In the genomic region with DNA sequence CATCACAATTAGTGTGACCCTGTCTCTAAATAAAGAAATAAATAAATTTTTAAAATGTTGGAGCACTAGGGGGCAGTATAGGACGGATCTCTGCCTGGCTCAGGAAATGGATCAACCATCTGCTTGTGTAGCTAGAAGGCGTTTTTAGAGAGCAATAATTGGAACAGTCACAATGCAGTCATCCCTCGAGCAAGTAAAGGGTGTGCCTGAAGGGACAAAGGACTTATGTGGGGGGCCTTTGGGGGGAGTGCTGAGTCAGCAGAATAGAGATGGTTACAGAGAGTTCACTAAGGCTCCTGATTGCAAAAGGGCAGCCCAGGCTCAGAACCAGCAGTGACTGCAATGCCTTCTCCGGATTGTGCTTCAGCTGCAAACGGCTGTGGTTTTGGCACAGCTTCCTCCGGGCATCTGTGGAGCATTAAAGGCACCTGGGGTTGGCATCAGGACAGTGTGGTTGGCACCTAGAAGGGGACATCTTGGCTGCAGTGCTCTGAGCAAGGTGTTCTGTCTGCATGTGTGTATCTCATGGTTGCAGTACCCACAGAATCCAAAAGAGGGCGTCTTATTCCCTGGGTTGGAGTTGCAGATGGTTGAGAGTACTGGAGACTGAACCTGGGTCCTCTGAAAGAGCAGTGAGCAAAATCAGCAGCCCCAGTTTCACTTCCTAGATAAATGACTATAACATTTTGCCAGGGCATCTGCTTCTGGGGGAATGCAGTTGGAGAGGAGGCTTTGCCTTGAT, we compare ENCODE assay signal across 9 mouse cellular contexts. TPM values are rescaled to one million over a fixed set of nuclear protein-coding genes. Genes with fewer than 3 reads are reported as not detected.
DNase-seq lines count a peak whose midpoint lies in the region; ATAC-seq and TF ChIP-seq lines count a peak whose summit lies in the region.
"Had no signal": no experiment of that assay in that cellular context is flagged by ENCODE, and none has a peak within 500 bp of the region (broad histone marks: within the 10 kb centered on the region; RNA-seq: fewer than 3 reads in every experiment).

No protein-coding gene starts in this region.

- no peak overlapping the region for H3K4me2 ChIP-seq in stomach, embryonic 14.5 days (replicated peaks; ENCODE audit: low read depth, low read length)

- peaks cover 6% of the 10 kb centered on the region; the same call in 1 of the 2 replicates for H3K4me1 ChIP-seq in embryonic facial prominence, embryonic 10.5 days
- no peaks in the 10 kb centered on the region for H3K4me1 ChIP-seq in lung, adult 2 months (ENCODE audit: control insufficient read depth, insufficient read depth, low read length)
- no peaks in the 10 kb centered on the region for H3K4me1 ChIP-seq in stomach, embryonic 14.5 days (ENCODE audit: control insufficient read depth, insufficient read depth, low read length)

- no peak for TF ChIP-seq POLR2A in lung, adult 2 months (IDR thresholded peaks at IDR 0.05; ENCODE audit: borderline replicate concordance, extremely low read depth, low read depth, low read length)

- no peaks in the 10 kb centered on the region for H3K9me3 ChIP-seq in embryonic facial prominence, embryonic 10.5 days
- no peaks in the 10 kb centered on the region for H3K9me3 ChIP-seq in stomach, embryonic 14.5 days (ENCODE audit: control insufficient read depth, low read depth, low read length)

- H3K9ac ChIP-seq in stomach, embryonic 14.5 days (replicated peaks; ENCODE audit: low read depth, low read length), result no peak overlapping the region

- no peaks in the 10 kb centered on the region for H3K36me3 ChIP-seq in embryonic facial prominence, embryonic 10.5 days (replicated peaks)
- H3K36me3 ChIP-seq in stomach, embryonic 14.5 days (ENCODE audit: control insufficient read depth, insufficient read depth, low read length), result no peaks in the 10 kb centered on the region

- H3K27ac ChIP-seq in left cerebral cortex, adult 2 months, result no peak overlapping the region
- no peak overlapping the region for H3K27ac ChIP-seq in embryonic facial prominence, embryonic 10.5 days (replicated peaks)
- no peak overlapping the region for H3K27ac ChIP-seq in stomach, embryonic 14.5 days (ENCODE audit: low read length)

- H3K4me3 ChIP-seq in left cerebral cortex, adult 2 months, result no peak overlapping the region
- H3K4me3 ChIP-seq in embryonic facial prominence, embryonic 10.5 days, result no peak overlapping the region
- H3K4me3 ChIP-seq in lung, adult 2 months (replicated peaks; ENCODE audit: extremely low read depth, low read depth, low read length), result no peak overlapping the region
- H3K4me3 ChIP-seq in stomach, embryonic 14.5 days (ENCODE audit: low read depth, low read length), result no peak overlapping the region

- intact Hi-C loops in left cerebral cortex, adult 2 months (cut with DNase I), result loop anchor here (1.0 to 10.0 kb wide), 3 partner anchors 33 to 304 kb away; no protein-coding TSS in a partner anchor
- intact Hi-C loops in gastrocnemius, postnatal 14 days (cut with DNase I; ENCODE audit: low total_unique reads), result loop anchor here (2.0 kb wide), 1 partner anchor 32 kb away; no protein-coding TSS in a partner anchor

- 32% methylated on average over 7 of the region's 7 CpGs for WGBS in embryonic facial prominence, embryonic 10.5 days
- WGBS in lung, adult 2 months, result 18% methylated on average over 7 of the region's 7 CpGs
- 30% methylated on average over 7 of the region's 7 CpGs for WGBS in stomach, embryonic 14.5 days

- H3K27me3 ChIP-seq in embryonic facial prominence, embryonic 10.5 days (replicated peaks; ENCODE audit: low read depth, poor library complexity, severe bottlenecking), result no peaks in the 10 kb centered on the region
- no peaks in the 10 kb centered on the region for H3K27me3 ChIP-seq in stomach, embryonic 14.5 days (ENCODE audit: control insufficient read depth, insufficient read depth, low read length)

- peak; percentile 51; the same call in 1 of the 2 replicates for ATAC-seq in stomach, embryonic 14.5 days (ENCODE audit: insufficient number of reproducible peaks, insufficient read depth, low FRiP score, low read depth)

- no peak for DNase-seq in left cerebral cortex, adult 2 months (ENCODE audit: extremely low spot score in 1 of 2, low spot score in 2 of 2)
- DNase-seq in left cerebral cortex, adult 8-10 months (ENCODE audit: low spot score in 2 of 2), result no peak
- DNase-seq in NIH3T3 (ENCODE audit: low read depth), result peak; percentile 85
- DNase-seq in embryonic facial prominence, embryonic 10.5 days (ENCODE audit: low spot score), result peak; percentile 30
- DNase-seq in induced T-regulatory cell, adult 2 months (ENCODE audit: low read depth), result peak; percentile 75
- DNase-seq in lung, adult 2 months, result peak; percentile 33
- DNase-seq in gastrocnemius, postnatal 14 days, result no peak

- TF ChIP-seq CTCF in left cerebral cortex, adult 2 months (IDR thresholded peaks at IDR 0.05), result peak; percentile 56
- peak; percentile 39; the same call in 1 of the 2 replicates for TF ChIP-seq CTCF in lung, adult 2 months (IDR thresholded peaks at IDR 0.05; ENCODE audit: insufficient read depth, low read length)

RNA-seq across cellular contexts. Expression of a gene that starts 7.2 kb away (rescaled TPM):
- 10 to 100 TPM; 78.3 to 85.6 TPM for total RNA-seq in left cerebral cortex, adult 2 months (2021)
- 10 to 100 TPM; 67.8 to 78.4 (median 74.9) TPM for total RNA-seq in left cerebral cortex, adult 8-10 months (2022)
- polyA plus RNA-seq in embryonic facial prominence, embryonic 10.5 days (2016; fragmentation: Nextera tagmentation; extraction: Ambion mirVana), result 233 and 242 TPM in 2 replicates
- 82.4 and 92.0 TPM in 2 replicates for polyA plus RNA-seq in lung, adult 2 months (2012; rRNA removed)
- 216 and 218 TPM in 2 replicates for polyA plus RNA-seq in stomach, embryonic 14.5 days (2014; fragmentation: Nextera tagmentation; extraction: Ambion mirVana)
- 10 to 100 TPM; 22.4 to 24.6 TPM for total RNA-seq in gastrocnemius, postnatal 14 days (2021)

RNA-seq across cellular contexts. Expression of a gene that starts 29.5 kb away (rescaled TPM):
- 1 to 10 TPM; 6.1 to 6.8 TPM for total RNA-seq in left cerebral cortex, adult 2 months (2021)
- 1 to 10 TPM; 5.6 to 7.2 (median 6.3) TPM for total RNA-seq in left cerebral cortex, adult 8-10 months (2022)
- polyA plus RNA-seq in embryonic facial prominence, embryonic 10.5 days (2016; fragmentation: Nextera tagmentation; extraction: Ambion mirVana), result 5.9 and 6.5 TPM in 2 replicates
- 41.8 and 45.8 TPM in 2 replicates for polyA plus RNA-seq in lung, adult 2 months (2012; rRNA removed)
- polyA plus RNA-seq in stomach, embryonic 14.5 days (2014; fragmentation: Nextera tagmentation; extraction: Ambion mirVana), result 11.5 and 13.0 TPM in 2 replicates
- total RNA-seq in gastrocnemius, postnatal 14 days (2021), result 1 to 10 TPM; 1.6 to 2.6 TPM

RNA-seq across cellular contexts. Expression of a gene that starts 35.1 kb away (rescaled TPM):
- total RNA-seq in left cerebral cortex, adult 2 months (2021), result under 1 TPM in 1 of 2 experiments, not detected in 1; 0.16 TPM
- total RNA-seq in left cerebral cortex, adult 8-10 months (2022), result not detected
- polyA plus RNA-seq in embryonic facial prominence, embryonic 10.5 days (2016; fragmentation: Nextera tagmentation; extraction: Ambion mirVana), result 0.23 and 0.44 TPM in 2 replicates
- 0.11 and 0.18 TPM in 2 replicates for polyA plus RNA-seq in lung, adult 2 months (2012; rRNA removed)
- 0.22 TPM in 1 of 2 replicates, not detected in the other for polyA plus RNA-seq in stomach, embryonic 14.5 days (2014; fragmentation: Nextera tagmentation; extraction: Ambion mirVana)
- not detected for total RNA-seq in gastrocnemius, postnatal 14 days (2021)
- polyA plus RNA-seq: heart, embryonic 14.5 days had no signal

Comparison
In these comparisons a context has a peak if more than half of its experiments do, and no peak if none do; other contexts are left out.
1. DNase-seq: peak in NIH3T3 (single experiment), embryonic facial prominence, embryonic 10.5 days (single experiment), induced T-regulatory cell, adult 2 months (single experiment) and lung, adult 2 months (single experiment); none in left cerebral cortex, adult 2 months (0 of 2), left cerebral cortex, adult 8-10 months (0 of 2) and gastrocnemius, postnatal 14 days (single experiment).